Mouse (Mus musculus) thymus, adult 18-20 months (tissue): Measurements from ENCODE around the gene Cdk4.

ENCODE experiments used
- DNase-seq, 2 experiments: peaks; one replicate each; pipeline ENCODE4 v3.0.0; 2022; ENCODE audit warnings: mixed read lengths in 2 of 2

Cdk4 gene

DNA sequence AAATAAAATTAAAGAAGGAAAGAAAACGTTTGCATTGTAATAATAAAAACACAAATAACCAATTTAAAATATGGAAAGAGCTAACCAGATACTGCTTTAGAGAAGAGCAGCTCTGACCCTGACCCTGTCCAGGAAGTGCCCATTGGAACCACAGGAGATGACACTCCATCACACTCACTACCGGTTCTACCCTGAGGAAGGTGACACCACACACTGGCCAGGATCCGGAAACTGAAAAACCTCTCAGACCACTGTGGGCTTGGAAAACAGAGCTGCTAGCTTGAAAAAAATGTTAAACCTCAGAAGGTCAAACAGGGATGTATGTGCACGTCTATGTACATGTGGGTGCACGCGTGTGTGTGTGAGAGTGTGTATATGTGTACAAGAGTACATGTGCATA, 37.8 kb downstream of the Cdk4 start:
- no peak for DNase-seq

DNA sequence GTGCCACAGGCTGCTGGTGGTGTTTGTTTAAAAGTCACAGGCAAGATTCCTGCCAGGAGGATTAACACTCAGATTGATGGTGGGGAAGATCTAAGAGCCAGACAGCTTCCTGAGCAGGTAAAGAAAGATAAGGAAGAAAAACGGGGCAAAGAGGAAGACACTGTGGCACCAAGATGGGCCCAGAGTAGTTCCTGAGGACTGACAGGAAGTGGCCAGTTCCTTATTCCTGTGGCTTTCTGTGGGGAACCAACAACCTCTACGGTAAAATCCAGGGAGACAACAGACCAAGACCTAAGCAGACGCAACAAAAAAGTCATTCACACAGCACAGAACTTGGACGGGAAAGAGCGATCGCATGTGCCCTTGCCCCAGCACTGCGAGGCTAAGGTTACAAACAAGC, 40.3 kb downstream of the Cdk4 start:
- no peak for DNase-seq

DNA sequence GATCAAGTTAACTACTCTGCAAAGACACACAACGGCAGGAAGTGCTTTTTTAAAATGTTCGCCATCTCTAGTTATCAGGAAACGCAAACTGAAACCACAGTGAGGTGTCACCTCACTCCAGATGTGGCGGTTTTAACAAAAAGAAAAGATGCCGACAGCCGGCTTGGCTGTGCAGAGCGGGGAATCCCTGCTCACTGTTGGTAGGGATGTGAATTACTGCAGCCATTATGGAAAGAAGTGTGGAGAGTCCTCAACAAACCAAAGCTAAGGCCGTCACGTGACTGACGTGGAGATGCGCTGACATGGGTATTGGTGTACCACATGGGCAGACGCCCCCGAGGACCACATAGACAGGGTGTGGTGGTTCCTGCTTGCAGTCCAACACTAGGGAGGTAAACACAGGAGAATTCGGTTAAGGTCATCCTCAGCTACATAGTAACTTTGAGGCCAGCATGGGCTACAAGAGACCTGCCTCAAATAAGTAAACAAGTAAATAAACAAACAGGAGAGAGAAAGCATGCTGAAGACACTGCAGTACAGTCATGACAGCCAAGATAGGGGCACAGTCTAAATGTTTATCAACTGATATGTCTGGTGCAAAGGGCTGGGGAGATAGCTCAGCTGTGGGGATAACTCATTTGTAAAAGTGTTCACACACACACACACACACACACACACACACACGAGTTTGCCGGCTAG, 44.4 kb downstream of the Cdk4 start:
- DNase-seq = peak in 1 of 2 experiments; percentile 49

DNA sequence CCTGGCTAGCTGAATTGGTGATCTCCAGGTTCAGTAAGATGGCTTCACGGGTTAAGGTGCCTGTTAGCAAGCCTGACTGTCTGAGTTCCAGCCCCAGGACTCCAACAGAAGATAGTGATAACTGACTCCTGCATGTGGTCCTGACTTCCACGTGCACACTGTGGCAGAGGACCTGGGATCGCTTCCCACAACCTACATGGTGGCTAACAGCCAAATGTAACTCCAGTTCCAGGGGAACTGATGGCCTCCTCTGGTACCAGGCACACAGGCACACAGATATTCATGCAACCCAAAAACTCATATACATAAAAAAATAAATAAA, 44.9 kb downstream of the Cdk4 start:
- no peak for DNase-seq

DNA sequence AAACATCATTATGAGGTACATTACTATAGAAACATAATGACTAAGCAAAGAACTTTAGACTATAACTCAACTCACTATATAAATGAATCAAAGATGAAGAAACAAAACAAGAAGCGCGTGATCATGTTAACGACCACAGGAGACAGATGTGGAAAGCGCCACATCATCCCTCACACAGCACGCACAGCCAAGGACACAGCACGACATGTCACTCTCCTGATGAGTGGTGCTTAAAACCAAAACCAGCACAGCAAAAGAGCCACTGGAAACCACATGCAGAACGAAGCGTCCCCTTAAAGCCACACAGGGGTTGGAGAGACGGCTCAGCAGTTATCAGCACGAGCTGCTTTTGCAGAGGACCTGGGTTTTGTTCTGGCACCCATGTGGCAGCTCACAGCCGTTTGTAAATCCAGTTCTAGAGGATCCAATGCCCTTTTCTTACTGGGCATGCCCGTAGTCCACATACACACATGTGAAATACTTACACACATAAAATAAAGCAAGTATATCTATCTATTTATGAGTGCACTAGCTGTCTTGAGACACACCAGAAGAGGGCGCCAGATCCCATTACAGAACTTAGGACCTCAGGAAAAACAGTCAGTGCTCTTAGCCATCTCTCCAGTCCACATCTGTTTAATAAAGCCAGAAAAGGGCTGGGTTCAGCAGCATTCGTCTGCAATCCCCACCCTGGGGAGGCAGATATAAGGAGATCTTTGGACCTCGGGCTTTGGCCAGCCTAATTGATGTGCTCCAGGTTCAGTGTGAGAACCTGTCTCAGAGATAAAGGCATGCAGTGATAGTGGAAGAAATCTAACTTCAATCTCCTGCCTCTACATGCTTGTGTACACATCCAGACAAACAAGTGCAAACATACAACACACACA, 47.9 kb downstream of the Cdk4 start:
- no peak for DNase-seq

DNA sequence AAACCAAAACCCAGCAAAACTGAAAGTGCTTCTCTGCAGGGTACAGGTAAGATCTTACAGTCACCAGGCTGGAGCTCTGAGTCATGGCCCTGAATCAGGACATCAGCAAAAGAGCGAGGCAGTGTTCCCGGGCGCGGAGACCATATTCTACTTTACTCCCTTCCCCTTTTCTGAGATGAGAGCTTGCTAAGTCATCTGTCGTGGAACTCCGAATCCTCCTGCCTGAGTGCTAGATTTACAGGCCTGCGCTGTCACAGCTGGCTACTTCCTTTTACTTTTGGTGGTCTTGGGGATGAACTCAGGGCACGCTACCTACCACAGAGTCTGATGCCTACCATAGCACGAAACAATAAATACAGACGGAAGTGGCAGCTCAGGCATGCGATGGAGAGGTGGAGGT, 51.1 kb downstream of the Cdk4 start:
- no peak for DNase-seq

DNA sequence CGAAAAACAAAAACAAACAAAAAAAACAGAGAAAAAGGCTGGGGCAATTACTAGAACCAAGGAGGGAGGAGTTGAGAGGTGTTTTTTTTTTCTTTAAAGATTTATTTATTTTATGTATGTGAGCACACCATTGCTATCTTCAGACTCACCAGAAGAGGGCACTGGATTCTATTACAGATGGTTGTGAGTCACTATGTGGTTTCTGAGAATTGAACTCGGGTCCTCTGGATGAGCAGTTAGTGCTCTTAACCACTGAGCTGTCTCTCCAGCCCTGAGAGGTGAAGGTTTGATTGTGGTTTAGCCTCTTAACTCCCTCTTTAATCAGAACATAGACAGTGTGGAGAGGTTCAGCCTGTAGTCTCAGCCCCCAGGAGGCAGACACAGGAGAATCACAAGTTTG, 51.7 kb downstream of the Cdk4 start:
- DNase-seq = no peak
